Mouse (Mus musculus) MEL (cell line): Measurements from ENCODE around the gene Rell1. TPM values are rescaled to one million over a fixed set of nuclear protein-coding genes. Genes with fewer than 3 reads are reported as not detected.

Experiments used
- DNase-seq: peaks from one replicate; pipeline ENCODE4 v3.0.0; 2011; ENCODE audit warnings: low read depth, low spot score
- H3K27ac ChIP-seq: 2 replicates; pipeline ENCODE4 v1.5.1; 2012; ENCODE audit warnings: low read depth, mild to moderate bottlenecking, control low read depth, low read length, moderate library complexity; ENCODE audit not compliant: control insufficient read depth
- H3K27me3 ChIP-seq, 2 experiments: fragments of 150-350 bp in 1 of 2; sonication (generic) in 1 of 2; 2 replicates each; pipeline ENCODE4 v1.6.1; 2012; ENCODE audit warnings: low read length in 2 of 2, mild to moderate bottlenecking in 2 of 2, improper control_type of control experiment in 1 of 2, moderate library complexity in 1 of 2; ENCODE audit not compliant: insufficient read depth in 2 of 2, control insufficient read depth in 1 of 2
- H3K36me3 ChIP-seq, 2 experiments: 2 replicates each; pipeline ENCODE4 v1.6.1; 2012 to 2014; ENCODE audit warnings: low read length in 2 of 2, improper control_type of control experiment in 1 of 2, inconsistent platforms in 1 of 2, mild to moderate bottlenecking in 1 of 2; ENCODE audit not compliant: insufficient read depth in 2 of 2, control insufficient read depth in 1 of 2
- H3K4me1 ChIP-seq, 2 experiments: fragments of 150-350 bp in 1 of 2; sonication (generic) in 1 of 2; 2 replicates each; pipeline ENCODE4 v1.6.1; 2012; ENCODE audit warnings: low read length in 2 of 2, improper control_type of control experiment in 1 of 2, mild to moderate bottlenecking in 1 of 2; ENCODE audit not compliant: insufficient read depth in 2 of 2, control insufficient read depth in 1 of 2
- H3K4me3 ChIP-seq, 2 experiments: fragments of 150-350 bp in 1 of 2; sonication (generic) in 1 of 2; 2 replicates each; pipeline ENCODE4 v1.5.1; 2012; ENCODE audit warnings: low read depth in 2 of 2, low read length in 2 of 2, mild to moderate bottlenecking in 2 of 2, moderate library complexity in 2 of 2, control low read depth in 1 of 2, improper control_type of control experiment in 1 of 2; ENCODE audit not compliant: control insufficient read depth in 1 of 2, insufficient read depth in 1 of 2
- H3K79me2 ChIP-seq: 2 replicates; pipeline ENCODE4 v1.6.1; 2012; ENCODE audit warnings: mild to moderate bottlenecking, low read length, moderate library complexity; ENCODE audit not compliant: control insufficient read depth, poor library complexity, insufficient read depth
- H3K9ac ChIP-seq: 2 replicates; pipeline ENCODE4 v1.6.1; 2012; ENCODE audit warnings: low read depth, mild to moderate bottlenecking, control low read depth, low read length, moderate library complexity; ENCODE audit not compliant: control insufficient read depth, poor library complexity, severe bottlenecking
- H3K9me3 ChIP-seq: fragments of 150-350 bp; sonication (generic); replicated peaks from 2 replicates; pipeline ENCODE4 v1.6.1; 2012; ENCODE audit warnings: mild to moderate bottlenecking, low read length, improper control_type of control experiment, moderate library complexity; ENCODE audit not compliant: insufficient read depth
- CHD2 ChIP-seq: IDR thresholded peaks from 2 replicates; pipeline ENCODE4 v1.6.1; 2011; ENCODE audit warnings: low read length, improper control_type of control experiment
- EP300 ChIP-seq, 2 experiments: IDR thresholded peaks; 2 replicates each; pipeline ENCODE4 v1.6.1; 2011; ENCODE audit warnings: improper control_type of control experiment in 2 of 2, low read length in 2 of 2, low read depth in 1 of 2, mild to moderate bottlenecking in 1 of 2
- ETS1 ChIP-seq: IDR thresholded peaks from 2 replicates; pipeline ENCODE4 v1.6.1; 2012; ENCODE audit warnings: low read depth, mild to moderate bottlenecking, inconsistent platforms, low read length, improper control_type of control experiment, moderate library complexity
- GABPA ChIP-seq: IDR thresholded peaks from 2 replicates; pipeline ENCODE4 v1.6.1; 2012; ENCODE audit warnings: low read depth, mild to moderate bottlenecking, inconsistent platforms, low read length, improper control_type of control experiment, moderate library complexity
- GATA1 ChIP-seq: IDR thresholded peaks from 2 replicates; pipeline ENCODE4 v1.6.1; 2011; ENCODE audit warnings: low read depth, low read length, improper control_type of control experiment
- MAFK ChIP-seq: IDR thresholded peaks from 2 replicates; pipeline ENCODE4 v1.6.1; 2011; ENCODE audit warnings: low read depth, mild to moderate bottlenecking, low read length, improper control_type of control experiment, borderline replicate concordance
- MXI1 ChIP-seq: IDR thresholded peaks from 2 replicates; pipeline ENCODE4 v1.6.1; 2011; ENCODE audit warnings: mild to moderate bottlenecking, low read depth, low read length, improper control_type of control experiment
- POLR2AphosphoS5 ChIP-seq: IDR thresholded peaks from 2 replicates; pipeline ENCODE4 v1.6.1; 2012; ENCODE audit warnings: low read depth, borderline replicate concordance, mild to moderate bottlenecking, inconsistent platforms, low read length, moderate library complexity, mixed read lengths
- RAD21 ChIP-seq: IDR thresholded peaks from 2 replicates; pipeline ENCODE4 v1.6.1; 2011; ENCODE audit warnings: mild to moderate bottlenecking, low read depth, low read length, improper control_type of control experiment
- TCF12 ChIP-seq: IDR thresholded peaks from 2 replicates; pipeline ENCODE4 v1.6.1; 2014; ENCODE audit warnings: low read depth, mild to moderate bottlenecking, inconsistent platforms, low read length, improper control_type of control experiment, moderate library complexity
- ZNF384 ChIP-seq: IDR thresholded peaks from 2 replicates; pipeline ENCODE4 v1.6.1; 2012; ENCODE audit warnings: low read depth, mild to moderate bottlenecking, inconsistent platforms, low read length, improper control_type of control experiment
- polyA plus RNA-seq, 2 experiments: library from polyadenylated mRNA; stranded (reverse) in 1 of 2; unstranded in 1 of 2; fragments of >175 nt in 1 of 2; fragments of >200 nt in 1 of 2; gene quantifications; 2 replicates each; pipeline versions ENCODE4 v1.2.1 to v1.2.4; 2012; ENCODE audit warnings: low replicate concordance in 2 of 2, low read depth in 1 of 2; ENCODE audit not compliant: insufficient read length in 2 of 2, insufficient read depth in 1 of 2, missing spikeins in 1 of 2
- total RNA-seq: library from RNA; depleted of rRNA; stranded (reverse); fragments of 300-350 nt; gene quantifications from 2 replicates; pipeline ENCODE4 v1.2.3, GENCODE M21; 2012

Gene Rell1
- total and polyA plus RNA-seq, 3 experiments: 2.2 to 5.2 TPM; not detected in 1

DNA sequence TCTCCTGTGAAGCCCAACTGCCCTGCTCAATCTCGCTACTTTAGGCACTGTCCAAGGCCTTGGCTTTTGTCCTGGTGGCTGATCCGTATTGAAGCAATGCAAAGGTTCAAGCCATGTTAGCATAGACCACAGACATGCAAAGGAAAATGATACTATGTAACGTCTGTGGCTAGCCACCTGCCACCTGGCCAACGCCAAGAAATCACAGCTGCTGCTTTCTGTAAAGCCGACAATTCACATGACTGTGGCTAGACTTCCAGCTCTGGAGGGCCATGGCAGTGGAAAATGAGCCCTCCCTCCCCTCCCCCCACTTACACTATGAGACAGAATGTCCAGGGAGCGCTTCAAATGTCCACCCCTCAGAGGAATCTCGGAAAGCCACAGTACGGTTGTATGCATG lies 11.1 kb downstream of the Rell1 start:
- H3K27ac ChIP-seq: no peak overlapping the region
- H3K9me3 ChIP-seq: no peaks in the 10 kb centered on the region
- no peaks in the 10 kb centered on the region for H3K27me3 ChIP-seq
- no peak for DNase-seq
- no peaks in the 10 kb centered on the region for H3K79me2 ChIP-seq
- no peak overlapping the region for H3K9ac ChIP-seq
- H3K4me3 ChIP-seq: no peak overlapping the region
- no peaks in the 10 kb centered on the region for H3K4me1 ChIP-seq
- TF ChIP-seq MAFK (no peak), GABPA (no peak), TCF12 (no peak)
- no peaks in the 10 kb centered on the region for H3K36me3 ChIP-seq

DNA sequence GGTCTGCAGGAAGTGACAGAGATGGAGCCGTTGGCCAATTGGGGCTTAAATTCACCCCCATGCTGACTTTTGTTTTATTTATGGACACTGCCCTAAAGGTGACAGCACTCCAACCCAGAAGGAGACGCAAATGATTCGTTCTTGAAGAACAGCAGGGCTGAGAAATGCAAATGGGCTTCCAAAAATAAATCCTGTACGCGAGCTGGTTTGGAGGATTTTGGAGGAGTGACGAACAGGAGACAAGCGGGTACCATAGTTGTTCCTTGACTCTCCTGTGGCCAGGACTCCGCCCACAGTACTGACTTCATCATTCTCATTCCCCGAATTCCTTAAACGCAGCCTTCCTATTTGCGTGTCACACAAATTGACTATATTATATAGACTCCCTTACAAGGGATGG lies 12.3 kb downstream of the Rell1 start:
- no peak for TF ChIP-seq ETS1
- no peak for TF ChIP-seq RAD21
- no peak for TF ChIP-seq MXI1
- no peak for TF ChIP-seq EP300 (IDR thresholded peaks at IDR 0.05; ENCODE audit: low read depth in 1 of 2, low read length in 2 of 2)
- no peak for TF ChIP-seq POLR2AphosphoS5
- no peak for TF ChIP-seq CHD2
- no peak for TF ChIP-seq TCF12
- DNase-seq: no peak
- Histone ChIP-seq H3K27ac (no peak overlapping the region), H3K9me3 (no peaks in the 10 kb centered on the region), H3K4me1 (no peaks in the 10 kb centered on the region), H3K4me3 (no peak overlapping the region), H3K9ac (no peak overlapping the region), H3K36me3 (no peaks in the 10 kb centered on the region), H3K27me3 (no peaks in the 10 kb centered on the region), H3K79me2 (no peaks in the 10 kb centered on the region)

DNA sequence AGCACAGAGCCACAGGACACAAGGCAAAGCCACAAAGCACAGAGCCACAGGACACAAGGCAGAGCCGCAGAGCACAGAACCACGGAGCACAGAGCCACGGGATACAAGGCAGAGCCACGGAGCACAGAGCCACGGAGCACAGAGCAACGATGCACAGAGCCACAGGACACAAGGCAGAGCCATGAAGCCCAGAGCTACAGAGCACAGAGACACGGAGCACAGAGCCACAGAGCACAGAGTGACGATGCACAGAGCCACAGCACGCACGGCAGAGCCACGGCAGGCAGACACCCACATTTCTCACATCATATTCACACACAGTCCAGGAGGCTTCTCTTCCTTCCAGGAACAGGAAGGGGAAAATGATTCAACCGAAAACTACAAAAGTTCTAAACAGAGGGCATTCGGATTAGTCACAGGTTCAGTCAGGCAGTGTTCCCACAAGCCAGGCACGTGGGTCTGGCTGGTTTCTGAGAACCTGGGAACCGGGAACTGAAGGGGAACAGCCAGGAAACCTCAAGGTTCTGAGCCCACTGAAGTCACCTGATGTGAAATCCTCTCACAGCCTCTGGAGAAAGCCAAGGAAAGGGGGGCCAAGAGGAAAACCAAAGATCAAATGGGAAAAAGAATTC lies 15.2 kb downstream of the Rell1 start:
- no peak overlapping the region for H3K27ac ChIP-seq
- TF ChIP-seq POLR2AphosphoS5: no peak
- no peak for TF ChIP-seq ZNF384
- no peak for TF ChIP-seq GATA1
- no peak overlapping the region for H3K9ac ChIP-seq
- no peak for DNase-seq
- no peaks in the 10 kb centered on the region for H3K27me3 ChIP-seq
- no peaks in the 10 kb centered on the region for H3K9me3 ChIP-seq
- no peaks in the 10 kb centered on the region for H3K4me1 ChIP-seq
- no peaks in the 10 kb centered on the region for H3K79me2 ChIP-seq
- H3K36me3 ChIP-seq: no peaks in the 10 kb centered on the region
- H3K4me3 ChIP-seq: no peak overlapping the region
